Comparison of ENCODE assay signal across 12 mouse cellular contexts in genomic region chr17:88625350-88625749, GRCm38 (mm10). TPM values are rescaled to one million over a fixed set of nuclear protein-coding genes. Genes with fewer than 3 reads are reported as not detected.
DNase-seq lines count a peak whose midpoint lies in the region; ATAC-seq and TF ChIP-seq lines count a peak whose summit lies in the region.
"Had no signal": no experiment of that assay in that cellular context is flagged by ENCODE, and none has a peak within 500 bp of the region (broad histone marks: within the 10 kb centered on the region; RNA-seq: fewer than 3 reads in every experiment).

No protein-coding gene starts in this region.

- peaks cover 6% of the 10 kb centered on the region; the same call in 1 of the 2 replicates for H3K36me3 ChIP-seq in heart, adult 2 months (ENCODE audit: control insufficient read depth, insufficient read depth, low read length)
- 0 out of 2 replicates have a peak, but pooled peaks cover 8% of the 10 kb centered on the region for H3K36me3 ChIP-seq in lung, embryonic 14.5 days (ENCODE audit: insufficient read depth)
- no peaks in the 10 kb centered on the region for H3K36me3 ChIP-seq in liver, embryonic 13.5 days

- H3K9me3 ChIP-seq in lung, embryonic 14.5 days (ENCODE audit: low read depth, low read length): no peaks in the 10 kb centered on the region
- no peaks in the 10 kb centered on the region for H3K9me3 ChIP-seq in liver, embryonic 13.5 days (replicated peaks)
- H3K9me3 ChIP-seq: forebrain, embryonic 12.5 days had no signal

- TF ChIP-seq EP300 in heart, adult 2 months (IDR thresholded peaks at IDR 0.05; ENCODE audit: insufficient read depth, low read depth, low read length): no peak

- peak overlapping the region; percentile 47; the same call in 1 of the 2 replicates for H3K27ac ChIP-seq in heart, adult 2 months
- H3K27ac ChIP-seq in lung, embryonic 14.5 days (ENCODE audit: low read depth): peak overlapping the region; percentile 99
- peak overlapping the region; percentile 91 for H3K27ac ChIP-seq in embryonic fibroblast, embryonic 13.5 days (ENCODE audit: insufficient read depth, low read length)
- H3K27ac ChIP-seq in liver, embryonic 13.5 days: peak overlapping the region; percentile 59; the same call in 1 of the 2 replicates
- H3K27ac ChIP-seq: liver, embryonic 14.5 days had no signal

- TF ChIP-seq POLR2A in heart, adult 2 months (IDR thresholded peaks at IDR 0.05; ENCODE audit: insufficient read depth, low read depth, low read length): no peak
- TF ChIP-seq POLR2A in embryonic fibroblast, embryonic 13.5 days (IDR thresholded peaks at IDR 0.05; ENCODE audit: low read depth, low read length): no peak

- no peaks in the 10 kb centered on the region for H3K27me3 ChIP-seq in heart, adult 2 months (ENCODE audit: control insufficient read depth, insufficient read depth, low read length)
- H3K27me3 ChIP-seq in lung, embryonic 14.5 days (ENCODE audit: insufficient read depth, low read length): no peaks in the 10 kb centered on the region
- no peaks in the 10 kb centered on the region for H3K27me3 ChIP-seq in liver, embryonic 13.5 days
- H3K27me3 ChIP-seq: forebrain, embryonic 12.5 days had no signal

- H3K4me2 ChIP-seq in lung, embryonic 14.5 days: no peak overlapping the region; the same call in 1 of the 2 replicates
- no peak overlapping the region for H3K4me2 ChIP-seq in liver, embryonic 13.5 days
- H3K4me2 ChIP-seq: forebrain, embryonic 12.5 days had no signal

- peaks cover 18% of the 10 kb centered on the region for H3K4me1 ChIP-seq in heart, adult 2 months (ENCODE audit: control insufficient read depth, insufficient read depth, low read length)
- peaks cover 43% of the 10 kb centered on the region for H3K4me1 ChIP-seq in lung, embryonic 14.5 days (ENCODE audit: insufficient read depth)
- peaks cover 6% of the 10 kb centered on the region; the same call in 1 of the 2 replicates for H3K4me1 ChIP-seq in embryonic fibroblast, embryonic 13.5 days (ENCODE audit: control insufficient read depth, insufficient read depth, low read length)
- no peaks in the 10 kb centered on the region for H3K4me1 ChIP-seq in liver, embryonic 13.5 days (replicated peaks)

- ATAC-seq in lung, embryonic 14.5 days (ENCODE audit: insufficient read depth): no peak
- no peak for ATAC-seq in liver, embryonic 13.5 days (ENCODE audit: low read depth)
- no peak for ATAC-seq in cerebellum, adult (ENCODE audit: insufficient number of reproducible peaks, low FRiP score, low TSS enrichment)

- no peak for DNase-seq in heart, adult 2 months
- DNase-seq in heart, adult 8-10 months (ENCODE audit: low spot score): no peak
- no peak for DNase-seq in lung, embryonic 14.5 days
- DNase-seq in lung, postnatal 10 days: no peak
- no peak for DNase-seq in liver, embryonic 13.5 days
- no peak for DNase-seq in c-Kit-positive CD71-positive TER-119-positive erythroid progenitor cells, embryonic 14.5 days (ENCODE audit: low spot score)
- DNase-seq: cerebellum, postnatal 25 days; midbrain, embryonic 14.5 days had no signal

- no peak overlapping the region for H3K9ac ChIP-seq in heart, adult 2 months (ENCODE audit: low read depth, low read length)
- H3K9ac ChIP-seq in lung, embryonic 14.5 days: no peak overlapping the region
- no peak overlapping the region for H3K9ac ChIP-seq in liver, embryonic 13.5 days
- H3K9ac ChIP-seq: forebrain, embryonic 12.5 days; liver, embryonic 14.5 days had no signal

- no peak overlapping the region for H3K4me3 ChIP-seq in heart, adult 2 months
- H3K4me3 ChIP-seq in lung, embryonic 14.5 days (ENCODE audit: low read depth, low read length): no peak overlapping the region
- no peak overlapping the region for H3K4me3 ChIP-seq in embryonic fibroblast, embryonic 13.5 days (ENCODE audit: insufficient read depth, low read length)
- no peak overlapping the region for H3K4me3 ChIP-seq in liver, embryonic 13.5 days (replicated peaks)
- H3K4me3 ChIP-seq: forebrain, embryonic 12.5 days had no signal

- intact Hi-C loops in heart, adult 2 months (cut with DNase I): loop anchor here (2.0 kb wide), 1 partner anchor 15 kb away; no protein-coding TSS in a partner anchor

- H3K79me2 ChIP-seq in heart, adult 2 months (replicated peaks; ENCODE audit: control insufficient read depth, insufficient read depth, low read length): no peaks in the 10 kb centered on the region

- WGBS in heart, adult 2 months: 81% methylated on average over 13 of the region's 13 CpGs
- 82% methylated on average over 13 of the region's 13 CpGs for WGBS in lung, embryonic 14.5 days
- whole genome bisulfite sequencing in liver, embryonic 13.5 days (ENCODE audit: insufficient replicate concordance): 73% methylated on average over 13 of the region's 13 CpGs

- TF ChIP-seq CTCF in heart, adult 2 months (IDR thresholded peaks at IDR 0.05): no peak
- TF ChIP-seq CTCF in lung, embryonic 14.5 days (IDR thresholded peaks at IDR 0.05; ENCODE audit: low read depth): no peak
- TF ChIP-seq CTCF in embryonic fibroblast, embryonic 13.5 days (IDR thresholded peaks at IDR 0.05; ENCODE audit: borderline replicate concordance, insufficient read depth, low read length): no peak

RNA-seq across cellular contexts. Expression of gene Ston1, which starts 27.9 kb away (rescaled TPM):
- 10 to 100 TPM; 18.9 to 21.8 TPM for total RNA-seq in heart, adult 2 months (2021)
- polyA plus RNA-seq in heart, adult 2 months (2012; rRNA removed): 9.4 and 16.8 TPM in 2 replicates
- total RNA-seq in heart, adult 8-10 months (2022): 10 to 100 TPM; 15.0 to 20.7 (median 18.0) TPM
- polyA plus RNA-seq in lung, embryonic 14.5 days (2014; fragmentation: Nextera tagmentation; extraction: Ambion mirVana): 11.0 and 11.7 TPM in 2 replicates
- 88.3 and 103 TPM in 2 replicates for polyA plus RNA-seq in embryonic fibroblast, embryonic 13.5 days (2011; ENCODE audit: insufficient read length, low read depth, missing spikeins)
- 0.98 and 1.0 TPM in 2 replicates for polyA plus RNA-seq in liver, embryonic 13.5 days (2015; fragmentation: Nextera tagmentation; extraction: Ambion mirVana)

RNA-seq across cellular contexts. Expression of gene Gtf2a1l, which starts 43.1 kb away (rescaled TPM):
- not detected for total RNA-seq in heart, adult 2 months (2021)
- polyA plus RNA-seq in heart, adult 2 months (2012; rRNA removed): 0.14 and 0.23 TPM in 2 replicates
- not detected for total RNA-seq in heart, adult 8-10 months (2022)
- polyA plus RNA-seq in lung, embryonic 14.5 days (2014; fragmentation: Nextera tagmentation; extraction: Ambion mirVana): not detected in 2 replicates
- not detected in 2 replicates for polyA plus RNA-seq in embryonic fibroblast, embryonic 13.5 days (2011; ENCODE audit: insufficient read length, low read depth, missing spikeins)
- not detected in 2 replicates for polyA plus RNA-seq in liver, embryonic 13.5 days (2015; fragmentation: Nextera tagmentation; extraction: Ambion mirVana)
- polyA plus RNA-seq: forebrain, embryonic 12.5 days; liver, embryonic 14.5 days; midbrain, embryonic 14.5 days had no signal

Comparison
In these comparisons a context has a peak if more than half of its experiments do, and no peak if none do; other contexts are left out.
1. H3K27ac ChIP-seq: peak in every context shown above with its lines; median percentile 99 in lung, embryonic 14.5 days; 91 in embryonic fibroblast, embryonic 13.5 days; 59 in liver, embryonic 13.5 days; 47 in heart, adult 2 months.